Mouse (Mus musculus) spleen, adult 2 months (tissue): ENCODE measurements around the gene Isyna1.

Source experiments
- CTCF ChIP-seq: fragments of 200-500 bp; IDR thresholded peaks from 2 replicates; pipeline ENCODE4 v1.5.1; 2011; ENCODE audit warnings: mild to moderate bottlenecking, inconsistent platforms; ENCODE audit not compliant: insufficient read depth, insufficient read length, insufficient replicate concordance; ENCODE audit errors: extremely low read depth
- POLR2A ChIP-seq: fragments of 200-500 bp; IDR thresholded peaks from 2 replicates; pipeline ENCODE4 v1.6.1; 2011; ENCODE audit warnings: low read depth, low read length, inconsistent platforms

DNA sequence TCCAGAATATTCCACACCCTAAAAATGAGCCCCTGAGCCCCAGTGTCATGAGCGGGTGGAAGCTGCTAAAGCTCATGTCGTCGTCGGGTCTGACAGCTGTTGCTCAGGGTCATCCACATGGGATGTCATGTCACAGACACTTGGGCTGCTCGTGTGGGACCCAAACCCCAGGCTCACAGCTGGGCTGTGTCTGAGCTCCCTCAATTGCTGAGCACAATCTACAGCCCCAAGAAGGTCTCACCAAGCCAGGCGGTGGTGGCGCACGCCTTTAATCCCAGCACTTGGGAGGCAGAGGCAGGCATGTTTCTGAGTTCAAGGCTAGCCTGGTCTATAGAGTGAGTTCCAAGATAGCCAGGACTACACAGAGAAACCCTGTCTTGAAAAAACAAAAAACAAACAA, 21.1 kb downstream of the Isyna1 start:
- TF ChIP-seq CTCF (no peak), POLR2A (no peak)
